Mouse (Mus musculus) brain, adult 2 months (tissue): ENCODE data around the gene Masp1.

Source experiments
- DNase-seq: peaks from one replicate; pipeline ENCODE4 v3.0.0; 2011; ENCODE audit warnings: low read depth, low spot score

The Masp1 gene

DNA sequence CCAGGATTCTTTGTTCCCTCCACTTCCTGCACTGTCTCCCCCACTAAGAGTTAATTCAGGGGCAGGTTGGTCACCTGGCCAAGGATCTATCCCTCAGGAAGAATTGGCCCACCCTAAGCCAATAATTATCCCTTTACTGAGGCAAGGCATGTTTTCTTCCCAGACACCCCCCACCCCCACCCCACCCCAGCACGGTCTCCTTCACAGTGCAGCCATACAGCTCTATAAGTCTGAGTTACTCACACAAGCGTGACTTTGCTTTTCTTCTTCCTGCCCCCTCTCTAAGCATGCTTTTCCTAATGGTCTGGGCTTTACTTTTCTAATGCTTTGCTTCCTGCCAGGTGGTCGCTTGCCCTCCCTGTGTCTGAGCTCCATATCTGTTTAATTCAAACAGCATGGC is 118.7 kb downstream of the Masp1 start:
- no peak for DNase-seq

DNA sequence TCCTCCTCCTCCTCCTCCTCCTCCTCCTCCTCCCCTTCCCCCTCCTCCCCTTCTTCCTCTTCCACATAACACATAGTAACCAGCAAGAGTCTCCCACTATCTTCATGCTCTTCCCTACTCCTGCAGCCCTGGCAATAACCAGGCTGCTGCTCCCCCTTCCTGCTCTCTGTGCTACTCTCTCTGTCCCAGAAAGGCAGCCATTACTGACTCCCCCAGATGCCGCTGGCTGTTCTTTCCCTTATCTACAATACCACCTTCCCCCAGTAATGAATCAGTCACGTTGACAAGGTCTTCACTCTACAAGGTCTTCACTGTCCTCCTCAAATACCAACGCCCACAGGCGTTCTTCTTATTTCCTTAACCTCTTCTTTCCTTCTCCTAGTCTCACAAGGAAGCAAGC is 119.2 kb downstream of the Masp1 start:
- DNase-seq: no peak
